Mouse (Mus musculus) testis, adult 2 months (tissue): ENCODE data around the gene Depdc1b. TPM values are rescaled to one million over a fixed set of nuclear protein-coding genes. Genes with fewer than 3 reads are reported as not detected.

ENCODE experiments used
- H3K27ac ChIP-seq: fragments of 200-500 bp; 2 replicates; pipeline ENCODE4 v1.5.1; 2012; ENCODE audit warnings: low read depth, low read length; ENCODE audit not compliant: control insufficient read depth, insufficient read depth
- H3K27me3 ChIP-seq: fragments of 200-500 bp; 2 replicates; pipeline ENCODE4 v1.6.1; 2012; ENCODE audit warnings: mild to moderate bottlenecking, low read length, moderate library complexity; ENCODE audit not compliant: control insufficient read depth, insufficient read depth
- H3K36me3 ChIP-seq: fragments of 200-500 bp; 2 replicates; pipeline ENCODE4 v1.6.1; 2012; ENCODE audit warnings: mild to moderate bottlenecking, low read length; ENCODE audit not compliant: control insufficient read depth, insufficient read depth
- H3K4me1 ChIP-seq: fragments of 200-500 bp; 2 replicates; pipeline ENCODE4 v1.6.1; 2012; ENCODE audit warnings: low read length; ENCODE audit not compliant: control insufficient read depth, insufficient read depth
- H3K4me3 ChIP-seq: fragments of 200-500 bp; 2 replicates; pipeline ENCODE4 v1.5.1; 2012; ENCODE audit warnings: low read depth, mild to moderate bottlenecking, low read length, moderate library complexity, mixed read lengths; ENCODE audit not compliant: control insufficient read depth
- CTCF ChIP-seq: fragments of 200-500 bp; IDR thresholded peaks from 2 replicates; pipeline ENCODE4 v1.5.1; 2012; ENCODE audit warnings: low read depth, mild to moderate bottlenecking, inconsistent platforms, low read length, moderate library complexity; ENCODE audit not compliant: control insufficient read depth, insufficient read depth, insufficient replicate concordance
- POLR2A ChIP-seq: fragments of 200-500 bp; IDR thresholded peaks from 2 replicates; pipeline ENCODE4 v1.6.1; 2012; ENCODE audit warnings: low read depth, mild to moderate bottlenecking, inconsistent platforms, low read length, moderate library complexity; ENCODE audit not compliant: control insufficient read depth
- polyA plus RNA-seq: library from polyadenylated mRNA; depleted of rRNA; stranded (reverse); fragments of >200 nt; gene quantifications from 2 replicates; pipeline ENCODE4 v1.2.3, GENCODE M21; 2012

The Depdc1b gene
- polyA plus RNA-seq, 1 experiment, result 5.5 TPM

DNA sequence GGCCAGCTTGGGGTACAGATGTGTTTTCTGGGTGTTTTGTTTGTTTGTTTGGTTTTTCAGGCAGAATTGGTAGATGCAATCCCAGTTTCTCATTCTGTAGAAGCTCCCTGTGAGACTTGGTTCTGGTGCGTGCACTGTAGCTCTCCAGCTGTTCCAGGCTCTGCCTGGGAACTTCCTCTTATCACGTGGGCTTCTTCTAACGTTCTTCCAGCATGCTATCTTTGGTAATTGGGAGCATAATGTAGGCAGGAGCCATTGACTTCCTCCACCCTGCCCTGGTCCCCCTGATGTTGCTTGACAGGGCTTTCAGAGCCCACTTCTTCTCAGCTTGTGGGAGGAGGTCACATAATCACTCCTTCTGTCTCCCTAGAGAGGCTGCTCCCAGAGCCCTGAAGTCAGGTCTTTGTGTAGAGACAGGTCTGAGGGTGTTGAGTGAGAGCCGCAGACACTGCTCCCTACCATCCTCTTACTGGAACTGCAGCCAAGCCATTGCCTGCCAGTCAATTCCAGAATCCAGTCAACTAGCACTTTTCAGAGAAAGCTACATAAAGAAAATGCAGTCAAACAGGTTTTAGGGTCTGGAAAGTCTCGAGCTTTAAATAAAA is 15.7 kb upstream of the Depdc1b start:
- Histone ChIP-seq H3K27ac (no peak overlapping the region), H3K4me1 (peaks cover 3% of the 10 kb centered on the region; the same call in 1 of the 2 replicates), H3K4me3 (no peak overlapping the region), H3K27me3 (no peaks in the 10 kb centered on the region), H3K36me3 (no peaks in the 10 kb centered on the region)
- TF ChIP-seq POLR2A, result no peak

DNA sequence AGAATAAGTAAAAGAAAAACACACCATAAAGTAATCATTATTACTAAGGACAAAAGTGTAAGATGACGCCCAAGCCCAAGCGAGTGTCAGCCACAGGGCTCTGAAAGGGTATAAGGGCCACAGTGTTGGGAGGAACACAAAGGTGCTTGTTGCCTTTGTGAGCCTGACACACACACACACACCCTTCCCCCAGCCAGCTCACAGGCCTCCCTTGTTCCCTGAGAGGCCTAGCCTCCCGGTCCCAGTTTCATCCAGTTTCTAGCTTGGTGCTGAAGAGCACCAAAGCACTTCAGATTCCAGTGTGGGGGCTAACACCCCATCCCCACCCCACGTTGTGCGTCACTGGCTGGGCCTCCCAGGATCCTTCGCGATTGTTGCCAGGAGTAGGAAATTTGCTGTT is 14.7 kb upstream of the Depdc1b start:
- Histone ChIP-seq H3K36me3 (no peaks in the 10 kb centered on the region), H3K27ac (no peak overlapping the region), H3K27me3 (no peaks in the 10 kb centered on the region), H3K4me3 (no peak overlapping the region), H3K4me1 (peaks cover 3% of the 10 kb centered on the region; the same call in 1 of the 2 replicates)
- no peak for TF ChIP-seq CTCF
- no peak for TF ChIP-seq POLR2A

DNA sequence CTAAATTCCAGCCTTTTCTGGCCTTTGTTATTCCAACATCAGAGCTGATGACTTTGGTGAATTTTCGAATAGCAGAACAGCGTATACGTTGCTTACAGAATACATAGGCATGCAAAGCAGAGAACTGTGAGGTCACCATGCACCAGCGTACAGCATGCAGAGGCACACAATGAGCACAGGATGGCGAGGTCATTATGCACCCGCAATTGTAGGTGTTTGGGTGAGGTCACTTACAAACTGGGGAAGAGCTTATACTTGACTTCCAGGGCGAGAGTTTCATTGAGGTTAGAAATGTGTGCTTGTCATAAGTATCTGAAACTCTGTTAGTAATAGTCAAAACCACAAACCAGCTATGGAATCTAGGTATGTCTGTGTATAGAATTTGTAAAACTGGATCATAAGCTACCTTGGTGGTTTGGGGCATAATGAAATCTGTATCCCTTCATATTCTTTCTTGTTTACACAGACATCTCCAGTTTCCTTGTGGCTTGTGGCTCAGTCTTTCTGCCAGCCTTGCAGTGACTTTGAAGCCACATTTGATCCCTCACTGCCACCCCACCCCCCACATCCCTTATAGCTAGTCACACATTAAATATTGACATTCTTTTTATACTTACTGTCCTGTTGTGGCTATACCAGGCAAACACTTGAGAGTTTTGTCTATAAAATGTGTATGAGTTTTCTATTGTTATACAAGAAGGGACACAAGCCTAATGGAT is 13.0 kb upstream of the Depdc1b start:
- H3K4me1 ChIP-seq, result no peaks in the 10 kb centered on the region

DNA sequence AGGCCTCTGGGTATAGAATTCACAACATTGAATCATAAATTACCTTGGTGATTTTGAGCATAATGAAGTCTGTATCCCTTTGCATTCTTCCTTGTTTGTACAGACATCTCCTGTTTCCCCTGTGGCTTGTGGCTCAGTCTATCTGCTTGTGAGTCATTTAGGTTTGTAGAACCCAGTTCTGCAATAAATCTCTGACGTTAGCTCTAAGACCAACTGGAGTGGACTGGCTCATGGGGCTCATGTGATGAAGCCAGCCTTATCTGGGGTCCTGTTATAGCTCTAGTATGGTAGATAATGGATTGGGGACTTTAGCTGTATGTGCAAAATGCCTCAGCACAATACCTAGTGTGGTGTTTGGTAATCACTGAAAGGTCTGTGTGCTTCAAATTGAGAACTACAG is 12.3 kb upstream of the Depdc1b start:
- Histone ChIP-seq H3K27me3 (no peaks in the 10 kb centered on the region), H3K27ac (no peak overlapping the region), H3K4me1 (no peaks in the 10 kb centered on the region), H3K4me3 (no peak overlapping the region), H3K36me3 (no peaks in the 10 kb centered on the region)
- TF ChIP-seq CTCF (no peak), POLR2A (no peak)

More for the DNA sequence above, 13.0 kb upstream of the Depdc1b start:
- Histone ChIP-seq H3K27me3 (no peaks in the 10 kb centered on the region), H3K27ac (no peak overlapping the region), H3K4me3 (no peak overlapping the region), H3K36me3 (no peaks in the 10 kb centered on the region)
- TF ChIP-seq CTCF (no peak), POLR2A (no peak)

DNA sequence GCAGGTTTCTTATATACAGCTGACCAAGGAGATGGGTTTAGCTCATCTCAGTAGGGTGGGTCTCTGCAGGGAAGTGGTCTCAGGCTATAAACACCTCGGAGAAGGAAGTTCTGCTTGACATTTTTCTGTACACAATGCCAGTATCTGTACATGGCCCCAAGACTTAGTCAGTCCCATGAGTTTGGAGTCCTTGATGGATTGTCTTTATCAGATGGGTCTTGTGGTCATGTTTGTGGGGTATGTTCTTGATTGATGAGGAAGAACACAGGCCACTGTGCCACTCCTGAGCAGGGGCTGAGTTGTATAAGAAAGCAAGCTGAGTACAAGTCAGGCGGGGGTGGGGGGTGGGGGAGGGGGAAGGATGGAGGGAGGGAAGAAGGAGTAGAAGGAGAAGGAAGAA is 11.5 kb upstream of the Depdc1b start:
- no peaks in the 10 kb centered on the region for H3K36me3 ChIP-seq

DNA sequence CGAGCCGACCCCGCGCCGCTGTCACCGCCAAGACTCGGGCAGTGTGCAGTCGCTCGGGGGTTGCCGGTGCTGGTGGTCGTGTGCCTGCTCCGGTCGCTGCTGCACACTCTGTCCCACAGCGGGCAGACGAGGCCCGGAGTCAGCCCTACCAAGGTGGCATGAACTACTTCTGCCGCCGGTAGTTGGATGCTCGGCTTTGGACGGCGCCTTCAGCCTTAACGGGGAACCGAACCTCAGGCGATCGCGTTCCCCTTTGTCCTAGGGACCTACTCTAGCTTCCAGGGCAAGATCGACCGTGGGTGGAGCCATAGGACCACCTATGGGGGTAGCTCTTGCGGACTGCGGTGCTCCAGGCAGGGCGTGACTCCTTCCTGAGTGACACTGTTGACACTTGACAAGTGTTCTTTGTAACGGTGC is 363 bp downstream of the Depdc1b start:
- Histone ChIP-seq H3K4me1 (peaks cover 5% of the 10 kb centered on the region), H3K36me3 (no peaks in the 10 kb centered on the region), H3K27ac (no peak overlapping the region; the same call in 1 of the 2 replicates), H3K27me3 (no peaks in the 10 kb centered on the region), H3K4me3 (peak overlapping the region; percentile 91)
- no peak for TF ChIP-seq CTCF
- TF ChIP-seq POLR2A, result no peak

More for the DNA sequence above, 11.5 kb upstream of the Depdc1b start:
- Histone ChIP-seq H3K27ac (no peak overlapping the region), H3K27me3 (no peaks in the 10 kb centered on the region), H3K4me3 (no peak overlapping the region), H3K4me1 (no peaks in the 10 kb centered on the region; the same call in 1 of the 2 replicates)
- TF ChIP-seq CTCF (no peak), POLR2A (no peak)

DNA sequence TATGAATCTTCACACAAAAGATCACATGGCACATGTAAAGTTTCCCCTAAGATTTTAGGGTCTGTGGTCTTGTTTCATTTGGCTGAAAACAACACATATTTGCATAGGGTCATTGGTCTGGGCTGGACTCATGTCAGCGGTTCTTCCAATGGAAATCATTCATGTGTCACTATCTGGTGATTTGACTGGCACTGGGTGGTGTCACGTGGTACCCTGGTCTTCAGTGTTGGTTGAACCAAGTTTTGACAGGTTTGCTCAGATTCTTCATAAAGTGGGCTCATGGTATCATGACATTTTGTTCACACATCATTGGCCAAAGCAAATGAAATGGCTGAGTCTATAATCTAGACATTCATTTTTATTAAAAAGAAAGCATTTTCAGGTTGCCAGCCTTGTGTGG is 1.3 kb downstream of the Depdc1b start:
- H3K27me3 ChIP-seq, result no peaks in the 10 kb centered on the region
- TF ChIP-seq POLR2A, result no peak
- TF ChIP-seq CTCF, result no peak
- H3K4me1 ChIP-seq, result peaks cover 5% of the 10 kb centered on the region
- H3K36me3 ChIP-seq, result no peaks in the 10 kb centered on the region
- H3K4me3 ChIP-seq, result peak overlapping the region; percentile 25; the same call in 1 of the 2 replicates
- H3K27ac ChIP-seq, result no peak overlapping the region

DNA sequence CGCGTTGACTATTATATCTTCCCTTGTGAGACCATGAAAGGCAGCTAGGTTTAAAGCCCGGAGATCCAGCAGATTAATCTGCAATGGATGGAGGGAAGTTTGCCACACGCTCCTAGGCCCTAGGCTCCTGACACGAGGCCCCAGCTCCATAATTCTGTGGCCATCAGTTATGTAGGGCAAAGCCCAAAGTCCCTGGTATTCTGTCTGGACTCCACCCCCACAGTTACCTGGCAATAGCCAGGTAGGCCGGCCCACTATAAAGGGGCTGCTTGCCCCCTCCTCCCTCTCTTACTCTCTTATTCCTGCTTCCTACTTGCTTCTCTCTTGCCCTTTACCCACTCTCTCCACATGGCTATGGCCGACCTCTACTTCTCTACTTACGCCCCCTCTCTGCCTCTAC is 2.9 kb downstream of the Depdc1b start:
- no peaks in the 10 kb centered on the region for H3K36me3 ChIP-seq
- no peak overlapping the region for H3K4me3 ChIP-seq
- TF ChIP-seq CTCF, result no peak
- no peak for TF ChIP-seq POLR2A
- H3K4me1 ChIP-seq, result peaks cover 5% of the 10 kb centered on the region
- H3K27me3 ChIP-seq, result no peaks in the 10 kb centered on the region
- H3K27ac ChIP-seq, result no peak overlapping the region
